Mouse (Mus musculus) ES-Bruce4 (cell line): ENCODE measurements around the gene Col4a2. TPM values are rescaled to one million over a fixed set of nuclear protein-coding genes. Genes with fewer than 3 reads are reported as not detected.
A peak's percentile ranks its signal among the peaks of the same experiment; 100 is the strongest.

ENCODE experiments used
- H3K27ac ChIP-seq: 2 replicates; pipeline ENCODE4 v1.5.1; 2012; ENCODE audit warnings: low read length, inconsistent platforms; ENCODE audit not compliant: insufficient read depth
- H3K27me3 ChIP-seq: 2 replicates; pipeline ENCODE4 v1.6.1; 2012; ENCODE audit warnings: mild to moderate bottlenecking, low read length, inconsistent platforms; ENCODE audit not compliant: control insufficient read depth, poor library complexity, insufficient read depth, severe bottlenecking
- H3K36me3 ChIP-seq: 2 replicates; pipeline ENCODE4 v1.6.1; 2012; ENCODE audit warnings: inconsistent platforms, mild to moderate bottlenecking, low read length, moderate library complexity; ENCODE audit not compliant: control insufficient read depth, poor library complexity, insufficient read depth, severe bottlenecking
- H3K4me1 ChIP-seq: one replicate; pipeline ENCODE4 v1.8.1; 2011; ENCODE audit warnings: low read length; ENCODE audit not compliant: control insufficient read depth, insufficient read depth
- H3K4me3 ChIP-seq: 2 replicates; pipeline ENCODE4 v1.5.1; 2011; ENCODE audit warnings: low read depth, mild to moderate bottlenecking, low read length
- H3K9ac ChIP-seq: 2 replicates; pipeline ENCODE4 v1.6.1; 2012; ENCODE audit warnings: low read depth, mild to moderate bottlenecking, inconsistent platforms; ENCODE audit not compliant: poor library complexity, severe bottlenecking
- H3K9me3 ChIP-seq: replicated peaks from 2 replicates; pipeline ENCODE4 v1.6.1; 2012; ENCODE audit warnings: mild to moderate bottlenecking, low read length, inconsistent platforms; ENCODE audit not compliant: control insufficient read depth, poor library complexity, insufficient read depth, severe bottlenecking
- CTCF ChIP-seq: IDR thresholded peaks from one replicate; pipeline ENCODE4 v1.8.1; 2011; ENCODE audit warnings: low read depth, low read length
- EP300 ChIP-seq: IDR thresholded peaks from 2 replicates; pipeline ENCODE4 v1.6.1; 2011; ENCODE audit warnings: low read depth, low read length; ENCODE audit not compliant: insufficient read depth
- POLR2A ChIP-seq: IDR thresholded peaks from one replicate; pipeline ENCODE4 v1.8.1; 2011; ENCODE audit warnings: low read length; ENCODE audit not compliant: insufficient read depth
- polyA plus RNA-seq: library from polyadenylated mRNA; stranded (reverse); fragments of >200 nt; gene quantifications from 2 replicates; pipeline ENCODE4 v1.2.4, GENCODE M21; 2011; ENCODE audit warnings: low read depth; ENCODE audit not compliant: missing spikeins, insufficient read depth, insufficient read length

The Col4a2 gene
- polyA plus RNA-seq, 1 experiment: 30.3 TPM

DNA sequence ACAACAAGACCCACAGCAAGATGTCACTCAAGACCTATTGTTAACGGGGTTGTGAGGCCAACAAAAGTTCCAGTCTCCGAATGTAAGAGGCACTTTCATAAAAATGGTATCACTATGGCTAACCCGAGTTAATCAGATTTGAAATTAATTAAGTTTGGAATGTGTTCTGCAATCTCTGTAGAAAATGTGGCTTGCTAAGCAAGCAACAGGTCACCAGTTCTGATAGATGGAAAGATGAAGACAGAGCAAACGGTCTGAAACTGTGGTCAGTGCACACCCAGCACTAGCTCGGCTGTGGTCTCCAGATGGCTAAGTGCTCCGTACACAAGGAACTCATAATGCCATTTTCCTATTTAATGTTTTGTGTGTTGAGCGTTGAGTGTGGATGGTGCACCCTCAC, 158.1 kb downstream of the Col4a2 start:
- Histone ChIP-seq H3K4me3 (no peak overlapping the region), H3K27me3 (no peaks in the 10 kb centered on the region), H3K4me1 (no peaks in the 10 kb centered on the region), H3K9me3 (no peaks in the 10 kb centered on the region), H3K36me3 (no peaks in the 10 kb centered on the region), H3K9ac (no peak overlapping the region), H3K27ac (no peak overlapping the region)
- TF ChIP-seq EP300: no peak
- TF ChIP-seq CTCF: no peak
- no peak for TF ChIP-seq POLR2A

DNA sequence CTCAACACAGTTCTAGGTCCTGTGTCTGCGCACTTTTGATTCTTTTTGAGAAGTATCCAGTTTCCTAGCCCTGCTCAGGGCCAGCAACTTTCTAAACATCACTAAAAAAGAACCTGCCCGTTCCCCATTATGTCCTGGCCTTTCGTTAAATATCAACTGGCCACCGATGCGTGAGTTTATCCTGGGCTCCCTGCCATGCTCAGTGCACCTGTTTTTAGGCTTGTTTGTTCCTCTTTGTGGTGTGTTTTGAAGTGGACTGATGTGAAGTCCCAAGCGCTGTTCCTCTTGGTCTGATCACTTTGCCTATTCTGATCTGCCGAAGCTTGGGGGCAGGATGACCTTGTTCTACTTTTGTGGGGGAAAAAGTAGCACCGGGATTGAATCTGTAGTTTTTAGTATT, 158.7 kb downstream of the Col4a2 start:
- no peaks in the 10 kb centered on the region for H3K4me1 ChIP-seq
- no peaks in the 10 kb centered on the region for H3K9me3 ChIP-seq
- H3K27ac ChIP-seq: no peak overlapping the region

DNA sequence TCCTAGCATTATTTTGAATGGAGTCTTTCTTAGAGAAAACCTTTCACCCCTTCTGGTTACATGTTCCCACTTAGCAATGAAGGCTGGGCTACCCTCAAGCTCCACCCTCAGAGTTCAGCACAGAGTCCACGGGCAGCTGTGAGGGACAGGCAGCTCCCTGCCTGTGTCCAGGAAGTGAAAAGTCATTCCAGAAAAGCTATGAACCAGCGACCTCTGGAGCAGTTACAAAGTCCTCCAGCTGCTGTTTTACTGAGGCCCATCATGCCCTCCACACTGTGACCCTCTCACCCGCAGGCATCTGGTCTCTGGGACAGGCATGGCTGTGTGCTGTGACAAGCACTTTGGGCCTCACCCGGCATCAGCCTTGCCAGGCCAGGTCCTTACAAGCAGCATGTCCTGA, 160.5 kb downstream of the Col4a2 start:
- Histone ChIP-seq H3K27me3 (peaks cover 6% of the 10 kb centered on the region), H3K4me3 (no peak overlapping the region), H3K4me1 (peaks cover 2% of the 10 kb centered on the region), H3K9ac (no peak overlapping the region), H3K36me3 (no peaks in the 10 kb centered on the region), H3K27ac (no peak overlapping the region), H3K9me3 (no peaks in the 10 kb centered on the region)
- TF ChIP-seq CTCF (no peak), POLR2A (no peak), EP300 (no peak)

More for the DNA sequence above, 158.7 kb downstream of the Col4a2 start:
- TF ChIP-seq POLR2A (no peak), CTCF (no peak), EP300 (no peak)
- Histone ChIP-seq H3K4me3 (no peak overlapping the region), H3K9ac (no peak overlapping the region), H3K27me3 (no peaks in the 10 kb centered on the region), H3K36me3 (no peaks in the 10 kb centered on the region)

DNA sequence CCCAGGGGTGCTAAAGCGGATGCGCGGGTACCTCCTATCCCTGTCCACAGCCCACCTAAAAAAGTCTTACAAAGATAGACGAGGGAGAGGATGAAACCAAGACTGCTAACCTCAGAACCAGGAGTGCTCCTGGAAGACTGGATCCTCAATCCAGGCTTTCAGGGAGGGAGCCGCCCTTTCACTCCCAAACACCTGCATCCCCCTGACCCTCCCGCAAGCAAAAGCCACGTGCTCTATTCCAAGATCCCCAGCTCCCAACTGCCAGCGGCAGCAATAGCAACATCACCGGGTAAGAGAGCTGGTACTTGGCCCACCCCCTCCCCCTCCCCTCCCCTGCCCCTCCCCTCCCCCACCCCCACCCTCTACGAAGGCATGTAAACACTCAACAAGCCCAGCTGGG, 162.8 kb downstream of the Col4a2 start:
- no peak overlapping the region for H3K9ac ChIP-seq
- no peak overlapping the region for H3K4me3 ChIP-seq
- H3K27me3 ChIP-seq: peaks cover 7% of the 10 kb centered on the region
- no peaks in the 10 kb centered on the region for H3K36me3 ChIP-seq
- TF ChIP-seq POLR2A (no peak), EP300 (no peak), CTCF (no peak)
- H3K27ac ChIP-seq: no peak overlapping the region
- peaks cover 2% of the 10 kb centered on the region for H3K4me1 ChIP-seq
- no peaks in the 10 kb centered on the region for H3K9me3 ChIP-seq

DNA sequence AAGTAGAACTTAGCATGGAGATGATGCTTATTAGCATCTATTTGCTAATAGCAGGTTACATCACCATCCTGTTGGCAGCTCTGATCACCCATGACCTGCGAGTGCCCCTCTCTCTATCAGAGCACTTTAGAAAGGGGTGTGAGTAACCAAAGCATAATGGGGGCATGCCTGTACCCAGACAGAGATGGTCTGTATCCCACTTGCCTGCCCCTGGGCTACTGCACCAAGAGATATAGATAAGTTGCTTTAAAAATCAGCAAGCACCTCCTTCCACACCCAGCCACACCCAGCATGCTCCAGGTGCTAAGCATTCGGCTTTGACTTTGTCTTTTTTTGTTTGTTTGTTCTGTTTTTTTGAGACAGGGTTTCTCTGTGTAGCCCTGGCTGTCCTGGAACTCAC, 163.3 kb downstream of the Col4a2 start:
- H3K27me3 ChIP-seq: peaks cover 7% of the 10 kb centered on the region
- H3K36me3 ChIP-seq: no peaks in the 10 kb centered on the region
- H3K4me1 ChIP-seq: peaks cover 2% of the 10 kb centered on the region
- no peak overlapping the region for H3K9ac ChIP-seq
- H3K27ac ChIP-seq: no peak overlapping the region
- H3K9me3 ChIP-seq: no peaks in the 10 kb centered on the region
- no peak for TF ChIP-seq CTCF
- no peak for TF ChIP-seq POLR2A
- TF ChIP-seq EP300: no peak
- H3K4me3 ChIP-seq: no peak overlapping the region

DNA sequence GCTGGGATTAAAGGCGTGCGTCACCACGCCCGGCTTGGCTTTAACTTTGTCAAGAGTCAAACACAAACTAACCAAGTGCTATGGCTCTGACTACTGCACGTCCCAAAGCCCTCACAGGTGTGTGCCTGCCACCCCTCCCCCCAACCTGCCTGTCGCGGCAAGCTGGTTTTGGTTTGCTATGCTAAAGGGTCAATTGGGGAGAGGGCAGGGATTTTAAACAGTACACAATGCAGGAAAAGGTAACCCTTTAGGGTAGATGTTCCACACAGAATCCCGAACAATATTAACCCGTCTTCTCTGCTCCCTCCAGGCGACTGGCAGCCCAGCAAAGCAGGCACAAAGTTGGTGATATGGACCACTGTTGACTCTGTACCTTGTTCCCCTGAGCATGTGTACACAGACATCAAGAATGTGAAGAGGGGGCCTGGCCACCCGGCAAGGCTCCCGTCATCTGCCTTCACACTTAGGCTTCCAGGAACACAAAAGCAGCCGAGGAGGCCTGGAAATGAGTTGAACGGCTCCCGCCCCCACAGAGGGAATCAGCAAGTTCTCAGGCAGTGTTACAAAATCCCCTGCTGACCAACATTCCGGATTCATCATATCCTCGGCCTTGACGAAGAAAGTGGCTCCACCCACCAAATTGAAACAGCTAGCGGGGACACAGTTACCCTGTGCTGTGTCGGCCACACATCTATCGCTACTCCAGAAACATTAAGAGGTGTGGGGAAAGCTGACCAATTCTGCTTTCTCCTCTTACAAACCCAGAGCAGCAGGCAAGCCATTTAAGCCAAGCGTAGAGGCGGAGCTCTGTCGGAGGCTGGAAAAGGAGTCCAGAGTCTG, 164.0 kb downstream of the Col4a2 start:
- H3K4me3 ChIP-seq: peak overlapping the region; percentile 18
- H3K27me3 ChIP-seq: peaks cover 7% of the 10 kb centered on the region
- H3K9me3 ChIP-seq: no peaks in the 10 kb centered on the region
- H3K27ac ChIP-seq: no peak overlapping the region
- H3K36me3 ChIP-seq: no peaks in the 10 kb centered on the region
- TF ChIP-seq EP300: no peak
- no peak for TF ChIP-seq CTCF
- no peak for TF ChIP-seq POLR2A
- H3K4me1 ChIP-seq: peaks cover 2% of the 10 kb centered on the region
- no peak overlapping the region for H3K9ac ChIP-seq
